ENCODE assay signal across 8 mouse cellular contexts in genomic region chr17:33358411-33359384, GRCm38 (mm10). TPM values are rescaled to one million over a fixed set of nuclear protein-coding genes. Genes with fewer than 3 reads are reported as not detected.
DNase-seq lines count a peak whose midpoint lies in the region; ATAC-seq and TF ChIP-seq lines count a peak whose summit lies in the region.

Gene Zfp81 (minus strand): TSS chr17:33358878.

- H3K27me3 ChIP-seq in hindbrain, postnatal 0 days (ENCODE audit: insufficient read depth, low read length) = no peaks in the 10 kb centered on the region

- H3K4me1 ChIP-seq in hindbrain, postnatal 0 days (ENCODE audit: insufficient read depth, low read length) = no peaks in the 10 kb centered on the region

- WGBS in hindbrain, postnatal 0 days = 4% methylated on average over 47 of the region's 47 CpGs

- H3K9ac ChIP-seq in hindbrain, postnatal 0 days (replicated peaks; ENCODE audit: low read length) = peak within 1 kb of the TSS; percentile 77

- DNase-seq in ZHBTc4 (ENCODE audit: low read depth, low spot score) = peak; percentile 95
- DNase-seq in gastrocnemius, adult 2 months = peak; percentile 86
- peak; percentile 94 for DNase-seq in hindbrain, postnatal 0 days (ENCODE audit: low spot score)
- DNase-seq in left cerebral cortex, adult 2 months (ENCODE audit: extremely low spot score in 1 of 2, low spot score in 2 of 2) = peak; percentile 85 to 88
- peak; percentile 90 to 92 for DNase-seq in right cerebral cortex, adult 2 months (ENCODE audit: low spot score in 2 of 2)
- peak; percentile 86 for DNase-seq in urinary bladder, postnatal 14 days (ENCODE audit: low spot score)

- peak; percentile 99 for ATAC-seq in common myeloid progenitor, adult 5-6 weeks (replicated peaks; ENCODE audit: low read depth, poor library complexity, severe bottlenecking)
- ATAC-seq in hindbrain, postnatal 0 days = peak; percentile 100
- peak; percentile 100 for ATAC-seq in megakaryocyte, adult 5-6 weeks (ENCODE audit: poor library complexity, severe bottlenecking)

- H3K4me2 ChIP-seq in hindbrain, postnatal 0 days (ENCODE audit: low read depth, low read length) = peak within 1 kb of the TSS; percentile 71

- intact Hi-C loops in gastrocnemius, adult 2 months (cut with DNase I) = loop anchor here (2.0 to 10.0 kb wide), 3 partner anchors 36 to 466 kb away; partner anchors contain the start of genes Ndufa7, Rps28 and Zfp101
- intact Hi-C loops in left cerebral cortex, adult 2 months (cut with DNase I) = loop anchor here (1.0 kb wide), 1 partner anchor 36 kb away; the partner anchor contains the start of gene Zfp101

- H3K4me3 ChIP-seq in gastrocnemius, adult 2 months = peak within 1 kb of the TSS; percentile 98
- H3K4me3 ChIP-seq in hindbrain, postnatal 0 days (ENCODE audit: low read length) = peak within 1 kb of the TSS; percentile 73
- H3K4me3 ChIP-seq in left cerebral cortex, adult 2 months = peak within 1 kb of the TSS; percentile 72

- H3K27ac ChIP-seq in gastrocnemius, adult 2 months = peak within 1 kb of the TSS; percentile 86
- peak within 1 kb of the TSS; percentile 88 for H3K27ac ChIP-seq in hindbrain, postnatal 0 days
- peak within 1 kb of the TSS; percentile 80 for H3K27ac ChIP-seq in left cerebral cortex, adult 2 months

- no peak for TF ChIP-seq CTCF in gastrocnemius, adult 2 months (IDR thresholded peaks at IDR 0.05)
- TF ChIP-seq CTCF in hindbrain, postnatal 0 days (IDR thresholded peaks at IDR 0.05; ENCODE audit: low read depth) = peak; percentile 45
- no peak for TF ChIP-seq CTCF in left cerebral cortex, adult 2 months (IDR thresholded peaks at IDR 0.05)

- H3K9me3 ChIP-seq in hindbrain, postnatal 0 days (ENCODE audit: low read length) = no peaks in the 10 kb centered on the region

- no peaks in the 10 kb centered on the region for H3K36me3 ChIP-seq in hindbrain, postnatal 0 days (ENCODE audit: insufficient read depth, low read length)

RNA-seq across cellular contexts. Expression of gene Zfp81, which starts in this region (rescaled TPM):
- total RNA-seq in common myeloid progenitor, adult 5-6 weeks (2017) = 15.0 and 20.6 TPM in 2 replicates
- total RNA-seq in gastrocnemius, adult 2 months (2021) = 1 to 10 TPM; 3.2 to 3.8 TPM
- 14.1 and 19.3 TPM in 2 replicates for total RNA-seq in hindbrain, postnatal 0 days (2014; rRNA removed)
- 14.1 and 14.5 TPM in 2 replicates for polyA plus RNA-seq in hindbrain, postnatal 0 days (2015; fragmentation: Nextera tagmentation; extraction: Ambion mirVana)
- 10 to 100 TPM; 17.8 to 18.1 TPM for total RNA-seq in left cerebral cortex, adult 2 months (2021)
- total RNA-seq in megakaryocyte, adult 5-6 weeks (2015) = 10.7 and 17.8 TPM in 2 replicates
- 9.9 and 12.4 TPM in 2 replicates for total RNA-seq in megakaryocyte, adult 5-6 weeks (2017)

Comparison
In these comparisons a context has a peak if more than half of its experiments do, and no peak if none do; other contexts are left out.
1. Peak in every context shown above with its lines: DNase-seq, ATAC-seq, H3K4me3 ChIP-seq and H3K27ac ChIP-seq.